18 mouse cellular contexts compared by ENCODE assay signal in genomic region chr8:4319573-4319872, GRCm38 (mm10).
"Had no signal": no experiment of that assay in that cellular context is flagged by ENCODE, and none has a peak within 500 bp of the region (broad histone marks: within the 10 kb centered on the region; RNA-seq: fewer than 3 reads in every experiment).

No protein-coding gene starts in this region.

- H3K27me3 ChIP-seq: liver, embryonic 15.5 days; lung, embryonic 15.5 days; megakaryocyte, embryonic 14.5 days; midbrain, embryonic 15.5 days; neural tube, embryonic 13.5 days had no signal

- H3K4me2 ChIP-seq: lung, embryonic 15.5 days; midbrain, embryonic 11.5 days; midbrain, embryonic 15.5 days; neural tube, embryonic 13.5 days had no signal

- H3K9ac ChIP-seq: liver, embryonic 15.5 days; lung, embryonic 15.5 days; midbrain, embryonic 15.5 days; neural tube, embryonic 13.5 days had no signal

- DNase-seq: kidney, postnatal 10 days; kidney, postnatal 4 days; lung, postnatal 14 days; retina, postnatal 1 day; right cerebral cortex, postnatal 4 days; spleen, adult 18-20 months; thymus, adult 18-20 months; thymus, postnatal 25 days had no signal

- H3K4me3 ChIP-seq: left cerebral cortex, adult 2 months; limb, embryonic 10.5 days; liver, embryonic 15.5 days; lung, embryonic 15.5 days; midbrain, embryonic 15.5 days; neural tube, embryonic 13.5 days had no signal

- H3K36me3 ChIP-seq: midbrain, embryonic 15.5 days had no signal

- ATAC-seq: intestine, postnatal 0 days; midbrain, embryonic 15.5 days had no signal

- H3K27ac ChIP-seq: left cerebral cortex, adult 2 months; limb, embryonic 10.5 days; lung, embryonic 15.5 days; macrophage; midbrain, embryonic 15.5 days; neural tube, embryonic 13.5 days had no signal

- H3K9me3 ChIP-seq: limb, embryonic 10.5 days; liver, embryonic 15.5 days; lung, embryonic 15.5 days; megakaryocyte, embryonic 14.5 days; midbrain, embryonic 15.5 days; neural tube, embryonic 13.5 days had no signal
